Mouse (Mus musculus): ENCODE data around the gene Zfp113.

Zfp113 gene

GRCm38 (mm10) chr5:138155443-138155976, at the start of gene Zfp113:
Gene Zfp113 (minus strand): TSS chr5:138155744.
- peak; percentile 91 for DNase-seq

GRCm38 (mm10) chr5:138202086-138202485, 46.5 kb upstream of the Zfp113 start:
- DNase-seq = no peak

- DNase-seq = no peak
Observed at GRCm38 (mm10) chr5:138199576-138199975, 44.0 kb upstream of the Zfp113 start.

GRCm38 (mm10) chr5:138195463-138195862, 39.9 kb upstream of the Zfp113 start:
- no peak for DNase-seq

- peak; percentile 55 for DNase-seq
Observed at GRCm38 (mm10) chr5:138194755-138195345, 39.3 kb upstream of the Zfp113 start.

GRCm38 (mm10) chr5:138193771-138194727, 38.5 kb upstream of the Zfp113 start, which contains the start of gene Mblac1:
Gene Mblac1 (plus strand): TSS chr5:138194314.
- peak; percentile 84 for DNase-seq

GRCm38 (mm10) chr5:138187661-138188306, 32.2 kb upstream of the Zfp113 start:
- peak; percentile 63 for DNase-seq

GRCm38 (mm10) chr5:138186950-138187638, 31.6 kb upstream of the Zfp113 start, which contains the start of the genes Taf6 and Cnpy4:
Gene Taf6 (minus strand): TSS chr5:138187451.
Gene Cnpy4 (plus strand): TSS chr5:138187485.
- DNase-seq = peak; percentile 90

- DNase-seq = no peak
Observed at GRCm38 (mm10) chr5:138173217-138173616, 17.7 kb upstream of the Zfp113 start.

- DNase-seq = peak; percentile 89
Observed at GRCm38 (mm10) chr5:138171695-138172491, 16.3 kb upstream of the Zfp113 start, which contains the start of the genes Ap4m1 and Mcm7. Gene Ap4m1 (plus strand): TSS chr5:138172002. Gene Mcm7 (minus strand): TSS chr5:138172422.

GRCm38 (mm10) chr5:138170936-138171561, 15.5 kb upstream of the Zfp113 start:
- DNase-seq = peak; percentile 94

- DNase-seq = no peak
Observed at GRCm38 (mm10) chr5:138165594-138165993, 10.1 kb upstream of the Zfp113 start.

- no peak for DNase-seq
Observed at GRCm38 (mm10) chr5:138163610-138164009, 8.1 kb upstream of the Zfp113 start.

GRCm38 (mm10) chr5:138163046-138163445, 7.5 kb upstream of the Zfp113 start:
- DNase-seq = no peak

- DNase-seq = peak; percentile 97
Observed at GRCm38 (mm10) chr5:138160842-138161665, 5.5 kb upstream of the Zfp113 start, which contains the start of gene Cops6. Gene Cops6 (plus strand): TSS chr5:138161071.

- no peak for DNase-seq
Observed at GRCm38 (mm10) chr5:138160224-138160762, 4.7 kb upstream of the Zfp113 start.

- no peak for DNase-seq
Observed at GRCm38 (mm10) chr5:138154390-138154789, 1.2 kb downstream of the Zfp113 start.

GRCm38 (mm10) chr5:138138585-138138984, 17.0 kb downstream of the Zfp113 start:
- DNase-seq = no peak

- peak; percentile 49 for DNase-seq
Observed at GRCm38 (mm10) chr5:138137935-138138549, 17.5 kb downstream of the Zfp113 start.
